Mouse (Mus musculus): Measurements from ENCODE around the gene Cdh23. TPM values are rescaled to one million over a fixed set of nuclear protein-coding genes. Genes with fewer than 3 reads are reported as not detected.

Gene Cdh23
- total and polyA plus RNA-seq, 3 experiments: 0.05 TPM; not detected in 2

DNA sequence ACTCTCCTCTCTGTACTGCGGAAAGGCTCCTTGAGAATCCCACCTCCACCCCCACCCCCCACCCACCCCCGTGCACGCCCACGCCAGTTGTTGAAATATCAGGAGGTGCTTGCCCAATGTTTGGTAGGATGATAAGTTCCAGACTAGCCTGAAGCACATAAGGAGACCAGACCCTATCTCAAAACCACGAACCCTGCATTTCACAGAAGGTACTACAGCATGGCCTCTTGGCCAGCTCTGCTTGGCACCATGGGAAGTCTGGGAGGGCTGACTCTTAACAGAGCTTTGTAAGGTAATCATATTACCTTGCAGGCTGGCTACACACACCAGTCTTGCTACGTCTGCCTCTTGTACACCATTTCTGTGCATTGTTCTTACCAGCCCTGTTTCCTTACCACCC lies 424.0 kb downstream of the Cdh23 start:
- no peaks in the 10 kb centered on the region for H3K9me3 ChIP-seq (replicated peaks)
- no peak for TF ChIP-seq GATA2 (IDR thresholded peaks at IDR 0.05; ENCODE audit: borderline replicate concordance, low read depth, low read length)
- TF ChIP-seq CTCF (IDR thresholded peaks at IDR 0.05; ENCODE audit: low read depth, low read length): no peak
- TF ChIP-seq TAL1 (conservative IDR thresholded peaks at IDR 0.05; ENCODE audit: low read depth, low read length): no peak
- TF ChIP-seq POLR2AphosphoS5 (IDR thresholded peaks at IDR 0.05; ENCODE audit: insufficient replicate concordance, low read depth, low read length): no peak
- no peak for TF ChIP-seq GATA1 (IDR thresholded peaks at IDR 0.05; ENCODE audit: borderline replicate concordance, low read length)
- no peaks in the 10 kb centered on the region for H3K36me3 ChIP-seq (replicated peaks)
- no peak for DNase-seq (ENCODE audit: low spot score)
- ATAC-seq (ENCODE audit: extremely low read depth, insufficient number of reproducible peaks, low FRiP score, poor library complexity, severe bottlenecking): 0 out of 2 replicates have a peak, but pooled peaks have one; percentile 34
- H3K4me1 ChIP-seq (ENCODE audit: insufficient read depth, low read depth, low read length): peaks cover 20% of the 10 kb centered on the region
- 0 out of 2 replicates have a peak, but pooled peaks cover 4% of the 10 kb centered on the region for H3K27me3 ChIP-seq (ENCODE audit: insufficient read depth, low read length)
- no peak overlapping the region for H3K4me3 ChIP-seq (ENCODE audit: low read depth, low read length)

DNA sequence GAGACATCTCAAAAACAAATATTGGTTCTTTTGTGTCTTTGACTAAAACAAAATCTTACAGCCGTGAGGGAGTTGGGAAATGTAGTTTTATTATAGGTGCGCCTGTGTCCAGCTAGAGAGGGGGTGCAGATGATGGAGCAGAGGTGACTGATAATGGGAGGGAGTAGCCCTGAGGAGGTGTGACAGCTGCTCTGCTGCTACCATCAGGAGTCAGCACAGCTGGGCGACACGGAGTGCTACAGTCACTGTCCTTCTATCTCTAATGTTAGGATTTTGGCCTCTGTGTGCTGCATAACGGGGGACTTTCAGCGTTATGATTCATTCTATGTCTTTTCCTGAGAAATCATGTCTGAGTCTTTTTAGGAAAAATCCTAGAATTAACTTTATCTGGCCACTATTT lies 425.3 kb downstream of the Cdh23 start:
- TF ChIP-seq POLR2AphosphoS5 (IDR thresholded peaks at IDR 0.05; ENCODE audit: insufficient replicate concordance, low read depth, low read length) (no peak), GATA1 (IDR thresholded peaks at IDR 0.05; ENCODE audit: borderline replicate concordance, low read length) (no peak), CTCF (IDR thresholded peaks at IDR 0.05; ENCODE audit: low read depth, low read length) (no peak), GATA2 (IDR thresholded peaks at IDR 0.05; ENCODE audit: borderline replicate concordance, low read depth, low read length) (no peak), TAL1 (conservative IDR thresholded peaks at IDR 0.05; ENCODE audit: low read depth, low read length) (no peak)
- Histone ChIP-seq H3K4me1 (ENCODE audit: insufficient read depth, low read depth, low read length) (peaks cover 20% of the 10 kb centered on the region), H3K4me3 (ENCODE audit: low read depth, low read length) (no peak overlapping the region), H3K27me3 (ENCODE audit: insufficient read depth, low read length) (0 out of 2 replicates have a peak, but pooled peaks cover 4% of the 10 kb centered on the region), H3K36me3 (replicated peaks) (no peaks in the 10 kb centered on the region), H3K9me3 (replicated peaks) (no peaks in the 10 kb centered on the region)
- ATAC-seq (ENCODE audit: extremely low read depth, insufficient number of reproducible peaks, low FRiP score, poor library complexity, severe bottlenecking) (no peak), DNase-seq (ENCODE audit: low spot score) (no peak)

DNA sequence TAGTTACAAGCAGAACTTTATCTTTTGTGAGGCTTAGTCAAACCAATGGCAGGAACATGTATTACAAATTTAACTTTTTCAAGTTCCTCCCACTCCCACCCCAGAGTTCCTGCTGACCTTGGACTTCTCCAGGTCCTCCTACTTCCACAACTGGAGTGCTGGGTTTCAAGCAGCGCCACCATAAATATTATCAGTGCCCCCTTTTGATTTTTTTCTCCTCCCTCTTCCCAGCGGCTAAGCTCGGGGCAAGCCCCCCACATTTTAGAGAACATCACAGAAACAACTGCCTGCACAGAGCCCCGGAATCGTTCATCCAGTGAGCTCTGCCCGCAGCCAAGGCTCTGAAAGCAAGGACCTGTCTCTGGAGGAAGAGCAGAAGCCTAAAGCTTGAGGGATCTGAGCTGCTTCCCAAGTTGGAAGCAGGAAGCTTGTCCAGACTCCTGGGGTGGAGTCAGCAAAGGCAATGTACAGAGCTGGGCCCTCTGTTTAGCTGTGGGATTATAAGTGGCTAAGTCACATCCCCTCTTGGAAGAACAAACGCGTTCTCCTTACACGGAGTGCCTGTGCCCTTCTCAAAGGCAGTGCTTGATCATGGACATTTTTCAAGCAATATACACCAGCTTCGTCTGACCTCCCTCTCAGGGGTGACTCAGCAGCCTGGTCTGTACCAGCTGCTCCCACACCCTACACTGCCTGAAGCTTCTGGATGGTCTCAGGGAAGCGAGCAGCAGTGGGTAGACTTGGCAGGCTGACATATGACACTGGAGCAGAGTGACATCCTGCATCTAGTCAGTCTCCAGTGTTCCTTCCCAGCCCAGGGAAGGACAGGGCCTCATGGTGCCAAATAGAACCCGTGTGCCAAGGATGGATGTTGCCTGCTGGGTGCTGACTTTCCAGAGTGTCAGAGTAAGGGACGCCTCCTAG lies 426.9 kb downstream of the Cdh23 start:
- no peak; the same call in 1 of the 2 replicates for ATAC-seq (ENCODE audit: extremely low read depth, insufficient number of reproducible peaks, low FRiP score, poor library complexity, severe bottlenecking)
- Histone ChIP-seq H3K4me1 (ENCODE audit: insufficient read depth, low read depth, low read length) (peaks cover 20% of the 10 kb centered on the region), H3K36me3 (replicated peaks) (no peaks in the 10 kb centered on the region), H3K9me3 (replicated peaks) (no peaks in the 10 kb centered on the region), H3K27me3 (ENCODE audit: insufficient read depth, low read length) (0 out of 2 replicates have a peak, but pooled peaks cover 4% of the 10 kb centered on the region), H3K4me3 (ENCODE audit: low read depth, low read length) (no peak overlapping the region)
- DNase-seq (ENCODE audit: low spot score): no peak
- TF ChIP-seq CTCF (IDR thresholded peaks at IDR 0.05; ENCODE audit: low read depth, low read length): no peak
- TF ChIP-seq POLR2AphosphoS5 (IDR thresholded peaks at IDR 0.05; ENCODE audit: insufficient replicate concordance, low read depth, low read length): no peak
- no peak for TF ChIP-seq GATA1 (IDR thresholded peaks at IDR 0.05; ENCODE audit: borderline replicate concordance, low read length)
- TF ChIP-seq TAL1 (conservative IDR thresholded peaks at IDR 0.05; ENCODE audit: low read depth, low read length): no peak
- TF ChIP-seq GATA2 (IDR thresholded peaks at IDR 0.05; ENCODE audit: borderline replicate concordance, low read depth, low read length): no peak

DNA sequence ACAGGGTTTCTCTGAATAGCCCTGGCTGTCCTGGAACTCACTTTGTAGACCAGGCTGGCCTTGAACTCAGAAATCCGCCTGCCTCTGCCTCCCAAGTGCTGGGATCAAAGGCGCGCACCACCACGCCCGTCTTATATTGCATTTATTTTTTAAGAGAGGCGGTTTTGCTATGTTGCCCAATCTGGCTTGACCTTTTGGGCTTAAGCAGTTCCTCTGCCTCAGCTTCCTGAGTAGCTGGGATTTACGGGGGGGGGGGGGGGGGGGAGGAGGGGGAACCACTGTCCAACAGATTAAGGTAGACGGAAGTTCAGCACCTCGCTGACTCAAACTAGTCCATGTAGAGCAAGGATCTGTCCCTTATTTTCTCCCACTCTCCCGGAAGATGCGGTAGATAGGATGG lies 427.6 kb downstream of the Cdh23 start:
- Histone ChIP-seq H3K9me3 (replicated peaks) (no peaks in the 10 kb centered on the region), H3K27me3 (ENCODE audit: insufficient read depth, low read length) (0 out of 2 replicates have a peak, but pooled peaks cover 4% of the 10 kb centered on the region), H3K4me3 (ENCODE audit: low read depth, low read length) (no peak overlapping the region), H3K36me3 (replicated peaks) (no peaks in the 10 kb centered on the region), H3K4me1 (ENCODE audit: insufficient read depth, low read depth, low read length) (peaks cover 19% of the 10 kb centered on the region)
- no peak for TF ChIP-seq CTCF (IDR thresholded peaks at IDR 0.05; ENCODE audit: low read depth, low read length)
- TF ChIP-seq POLR2AphosphoS5 (IDR thresholded peaks at IDR 0.05; ENCODE audit: insufficient replicate concordance, low read depth, low read length): no peak
- TF ChIP-seq TAL1 (conservative IDR thresholded peaks at IDR 0.05; ENCODE audit: low read depth, low read length): no peak
- ATAC-seq (ENCODE audit: extremely low read depth, insufficient number of reproducible peaks, low FRiP score, poor library complexity, severe bottlenecking) (no peak), DNase-seq (ENCODE audit: low spot score) (no peak)

DNA sequence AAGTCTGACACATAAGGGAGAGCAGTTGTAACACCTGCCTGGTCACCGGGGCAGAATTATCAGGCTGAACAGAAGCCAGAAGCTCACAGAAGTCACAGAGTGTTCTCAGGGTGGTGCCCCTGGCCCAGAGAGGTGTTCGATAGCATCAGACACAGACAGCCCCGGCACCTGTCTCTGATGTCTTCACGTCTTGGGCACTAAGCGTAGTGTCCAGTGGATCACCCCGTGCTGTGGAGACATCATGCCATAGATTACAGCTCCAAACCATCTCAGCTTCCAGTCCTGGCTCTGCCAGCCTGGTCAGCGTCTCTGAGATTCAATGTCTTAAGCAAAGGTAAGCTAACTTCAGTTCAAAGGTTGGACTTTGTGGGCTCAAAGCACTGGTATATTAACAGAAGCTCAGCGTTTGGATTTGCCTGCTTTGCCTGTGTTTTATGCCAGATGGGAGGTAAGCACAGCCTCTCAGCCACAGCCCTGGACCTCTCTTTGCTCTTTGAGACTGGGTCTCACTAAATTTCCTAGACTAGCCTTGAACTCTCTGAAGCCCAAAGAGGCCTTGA lies 429.4 kb downstream of the Cdh23 start:
- Histone ChIP-seq H3K4me1 (ENCODE audit: insufficient read depth, low read depth, low read length) (peaks cover 8% of the 10 kb centered on the region), H3K4me3 (ENCODE audit: low read depth, low read length) (no peak overlapping the region), H3K27me3 (ENCODE audit: insufficient read depth, low read length) (peaks cover 10% of the 10 kb centered on the region; the same call in 1 of the 2 replicates), H3K9me3 (replicated peaks) (no peaks in the 10 kb centered on the region), H3K36me3 (replicated peaks) (no peaks in the 10 kb centered on the region)
- DNase-seq (ENCODE audit: low spot score) (no peak), ATAC-seq (ENCODE audit: extremely low read depth, insufficient number of reproducible peaks, low FRiP score, poor library complexity, severe bottlenecking) (no peak)
- no peak for TF ChIP-seq CTCF (IDR thresholded peaks at IDR 0.05; ENCODE audit: low read depth, low read length)
- TF ChIP-seq POLR2AphosphoS5 (IDR thresholded peaks at IDR 0.05; ENCODE audit: insufficient replicate concordance, low read depth, low read length): no peak
- TF ChIP-seq GATA1 (IDR thresholded peaks at IDR 0.05; ENCODE audit: borderline replicate concordance, low read length): no peak
- no peak for TF ChIP-seq TAL1 (conservative IDR thresholded peaks at IDR 0.05; ENCODE audit: low read depth, low read length)
- TF ChIP-seq GATA2 (IDR thresholded peaks at IDR 0.05; ENCODE audit: borderline replicate concordance, low read depth, low read length): no peak

DNA sequence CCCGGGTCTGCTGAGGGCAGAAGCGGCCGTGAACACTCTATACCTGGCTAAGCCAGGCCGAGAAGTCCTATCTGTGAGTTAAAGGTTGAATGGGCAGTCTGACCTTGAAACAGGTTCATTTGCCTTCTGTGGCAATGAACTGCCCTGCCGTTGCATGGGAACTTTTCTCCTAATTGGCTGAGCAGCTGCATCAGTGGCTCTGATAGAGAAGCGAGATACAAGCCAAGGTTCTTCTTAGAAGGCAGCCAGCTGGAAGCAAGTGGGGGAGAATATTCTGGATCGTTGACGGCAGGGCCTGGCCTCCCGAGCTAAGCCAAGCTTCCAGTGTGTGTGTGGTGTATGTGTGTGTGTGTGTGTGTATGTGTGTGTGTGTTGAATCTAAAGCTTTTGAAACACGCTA lies 431.0 kb downstream of the Cdh23 start:
- no peak for DNase-seq (ENCODE audit: low spot score)
- Histone ChIP-seq H3K4me3 (ENCODE audit: low read depth, low read length) (no peak overlapping the region), H3K4me1 (ENCODE audit: insufficient read depth, low read depth, low read length) (peaks cover 5% of the 10 kb centered on the region), H3K36me3 (replicated peaks) (no peaks in the 10 kb centered on the region), H3K9me3 (replicated peaks) (no peaks in the 10 kb centered on the region), H3K27me3 (ENCODE audit: insufficient read depth, low read length) (peaks cover 10% of the 10 kb centered on the region; the same call in 1 of the 2 replicates)
- no peak for TF ChIP-seq GATA2 (IDR thresholded peaks at IDR 0.05; ENCODE audit: borderline replicate concordance, low read depth, low read length)
- TF ChIP-seq POLR2AphosphoS5 (IDR thresholded peaks at IDR 0.05; ENCODE audit: insufficient replicate concordance, low read depth, low read length): no peak
- TF ChIP-seq GATA1 (IDR thresholded peaks at IDR 0.05; ENCODE audit: borderline replicate concordance, low read length): no peak
- no peak for TF ChIP-seq CTCF (IDR thresholded peaks at IDR 0.05; ENCODE audit: low read depth, low read length)
- no peak for TF ChIP-seq TAL1 (conservative IDR thresholded peaks at IDR 0.05; ENCODE audit: low read depth, low read length)
- ATAC-seq (ENCODE audit: extremely low read depth, insufficient number of reproducible peaks, low FRiP score, poor library complexity, severe bottlenecking): no peak

All from G1E (cell line).